Mouse (Mus musculus) heart, embryonic 12.5 days (tissue): ENCODE results near the gene Zfp664. TPM values are rescaled to one million over a fixed set of nuclear protein-coding genes. Genes with fewer than 3 reads are reported as not detected.

Experiments used
- ATAC-seq: fragments of 200-750 bp; cut with Nextera tagmentation; 2 replicates; pipeline ENCODE4 v1.8.0; 2017; ENCODE audit warnings: moderate TSS enrichment, moderate library complexity; ENCODE audit not compliant: insufficient number of reproducible peaks, low FRiP score
- H3K27ac ChIP-seq: fragments of 300-500 bp; sonication (generic); 2 replicates; pipeline ENCODE4 v1.5.1; 2016; ENCODE audit warnings: mild to moderate bottlenecking, moderate library complexity; ENCODE audit not compliant: poor library complexity, severe bottlenecking
- H3K27me3 ChIP-seq: fragments of 300-500 bp; sonication (generic); replicated peaks from 2 replicates; pipeline ENCODE4 v1.6.1; 2016; ENCODE audit warnings: mild to moderate bottlenecking, moderate library complexity
- H3K36me3 ChIP-seq: fragments of 300-500 bp; sonication (generic); 2 replicates; pipeline ENCODE4 v1.6.1; 2016; ENCODE audit warnings: mild to moderate bottlenecking, moderate library complexity
- H3K4me1 ChIP-seq: fragments of 300-500 bp; sonication (generic); replicated peaks from 2 replicates; pipeline ENCODE4 v1.6.1; 2016; ENCODE audit warnings: mild to moderate bottlenecking
- H3K4me2 ChIP-seq: fragments of 300-500 bp; sonication (generic); 2 replicates; pipeline ENCODE4 v1.6.1; 2016; ENCODE audit warnings: mild to moderate bottlenecking, moderate library complexity
- H3K4me3 ChIP-seq: fragments of 300-500 bp; sonication (generic); 2 replicates; pipeline ENCODE4 v1.5.1; 2016; ENCODE audit warnings: mild to moderate bottlenecking
- H3K9ac ChIP-seq: fragments of 300-500 bp; sonication (generic); 2 replicates; pipeline ENCODE4 v1.6.1; 2016; ENCODE audit warnings: mild to moderate bottlenecking, moderate library complexity
- H3K9me3 ChIP-seq: fragments of 300-500 bp; sonication (generic); replicated peaks from 2 replicates; pipeline ENCODE4 v1.6.1; 2016; ENCODE audit warnings: mild to moderate bottlenecking, moderate library complexity
- WGBS: fragments of 180-500 bp; shearing (Covaris S2); methylation state at CpG from one replicate; pipeline ENCODE4 v1.1.7; 2016; 5-methylcytosine and 5-hydroxymethylcytosine counted together
- polyA plus RNA-seq: library from polyadenylated mRNA; unstranded; fragments of >200 nt; fragmentation: Nextera tagmentation; extraction: Ambion mirVana; gene quantifications from 2 replicates; pipeline ENCODE4 v1.2.1, GENCODE M21; 2016

Zfp664 gene
- 55.4 and 62.2 TPM in 2 replicates for polyA plus RNA-seq

DNA sequence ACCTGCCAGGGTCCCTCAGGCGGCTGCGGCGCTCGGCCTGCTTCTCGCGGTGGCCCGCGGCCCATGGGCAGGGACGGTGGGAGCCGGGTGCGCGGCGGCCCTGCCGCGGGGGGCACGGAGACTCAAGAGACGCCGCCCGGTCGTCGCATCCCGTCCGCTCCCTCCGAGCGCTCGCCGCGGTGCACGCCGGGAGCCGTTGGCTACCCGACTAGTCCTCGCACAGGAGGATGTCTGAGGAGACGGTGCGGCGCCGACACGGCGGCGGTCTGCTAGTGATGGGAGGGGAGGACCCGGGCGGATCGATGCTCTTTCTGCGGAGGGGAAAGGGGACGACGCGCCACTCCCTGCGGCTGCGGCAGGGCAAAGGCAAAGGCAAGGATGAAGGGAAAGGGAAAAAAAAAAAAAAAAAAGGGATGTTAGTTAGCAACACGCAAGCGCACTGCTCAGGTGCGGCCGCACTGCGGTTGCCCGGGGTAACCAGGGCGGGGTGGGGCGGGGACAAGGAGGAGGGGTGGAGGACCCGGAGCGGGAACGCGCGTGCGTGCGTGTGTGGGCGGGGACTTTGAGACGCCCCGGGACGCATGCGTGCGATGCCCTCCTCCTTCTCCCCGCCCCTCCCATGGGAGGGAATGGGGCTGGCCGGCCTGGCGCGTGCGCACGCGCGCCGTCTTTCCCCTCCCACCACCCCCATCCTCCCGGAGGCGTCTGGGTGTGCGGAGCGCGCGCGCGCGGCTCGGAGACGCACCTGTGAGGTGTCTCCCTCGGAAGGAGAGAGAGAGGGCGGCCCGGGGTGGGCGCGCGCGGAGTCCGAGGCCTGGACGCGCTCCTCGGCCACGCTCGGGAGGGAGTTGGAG lies at the start of gene Zfp664, which contains the start of gene Ccdc92:
Gene Zfp664 (plus strand): TSS at position 679 of the 854 bp plus-strand sequence.
Gene Ccdc92 (minus strand): TSS at position 412 of the 854 bp plus-strand sequence.
- Histone ChIP-seq H3K9me3 (no peaks in the 10 kb centered on the region), H3K4me3 (peak within 1 kb of the TSS; percentile 97), H3K4me1 (peaks cover 16% of the 10 kb centered on the region), H3K27me3 (peaks cover 38% of the 10 kb centered on the region), H3K27ac (peak within 1 kb of the TSS; percentile 83), H3K36me3 (peaks cover 7% of the 10 kb centered on the region), H3K9ac (peak within 1 kb of the TSS; percentile 92), H3K4me2 (peak within 1 kb of the TSS; percentile 99)
- under 1% methylated on average over 80 of the region's 103 CpGs for WGBS
- peak; percentile 95 for ATAC-seq

GRCm38 (mm10) chr5:124814797-124815196 lies 47.7 kb upstream of the Zfp664 start:
- Histone ChIP-seq H3K9me3 (peaks cover 17% of the 10 kb centered on the region), H3K27ac (no peak overlapping the region), H3K4me1 (no peaks in the 10 kb centered on the region), H3K4me3 (no peak overlapping the region), H3K27me3 (peaks cover 10% of the 10 kb centered on the region; the same call in 1 of the 2 replicates), H3K9ac (no peak overlapping the region), H3K4me2 (no peak overlapping the region), H3K36me3 (no peaks in the 10 kb centered on the region)
- ATAC-seq = no peak
- WGBS = 77% methylated on average over 5 of the region's 5 CpGs

GRCm38 (mm10) chr5:124817050-124817449 lies 45.4 kb upstream of the Zfp664 start:
- Histone ChIP-seq H3K4me1 (no peaks in the 10 kb centered on the region), H3K9ac (no peak overlapping the region), H3K27me3 (peaks cover 13% of the 10 kb centered on the region), H3K4me2 (no peak overlapping the region), H3K27ac (no peak overlapping the region), H3K9me3 (peaks cover 12% of the 10 kb centered on the region; the same call in 1 of the 2 replicates), H3K4me3 (no peak overlapping the region), H3K36me3 (no peaks in the 10 kb centered on the region)
- no peak for ATAC-seq
- WGBS = 78% methylated on average over 15 of the region's 15 CpGs

DNA sequence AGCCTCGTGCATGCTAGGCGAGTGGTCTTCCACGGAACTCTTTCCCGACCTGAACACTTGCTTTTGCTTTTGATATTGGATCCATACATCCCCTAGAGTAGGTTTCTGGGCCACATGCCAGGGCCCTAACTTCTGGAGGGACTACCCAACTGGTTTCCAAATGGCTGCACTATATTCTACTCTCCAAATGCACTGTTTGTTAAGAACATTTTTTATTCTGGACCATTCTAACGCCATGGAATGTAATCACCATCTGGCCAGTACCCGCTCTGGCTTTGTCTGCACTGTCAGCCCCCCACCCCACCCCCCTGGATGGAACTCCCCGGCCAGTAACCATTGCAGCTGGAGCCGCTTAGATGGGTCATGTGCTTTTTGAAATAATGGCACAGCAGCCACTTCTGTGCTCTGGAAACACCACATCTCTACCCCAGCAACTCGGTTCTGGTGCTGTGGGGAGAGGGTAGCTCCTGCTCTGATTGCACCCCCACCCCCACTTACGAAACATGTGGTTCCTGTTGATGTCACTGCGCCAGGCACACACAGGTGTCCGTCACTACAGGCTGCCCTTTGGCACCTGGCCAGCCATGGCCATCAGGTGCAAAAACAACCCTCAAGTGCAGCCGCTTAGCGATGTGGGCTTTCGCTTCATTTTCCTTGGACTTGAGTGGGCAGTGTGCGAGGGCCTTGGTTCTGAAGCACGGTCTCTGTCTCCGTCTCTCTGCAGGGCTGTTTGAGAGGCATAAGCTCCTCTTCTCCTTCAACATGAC lies 40.2 kb upstream of the Zfp664 start:
- Histone ChIP-seq H3K9me3 (peaks cover 12% of the 10 kb centered on the region; the same call in 1 of the 2 replicates), H3K4me1 (no peaks in the 10 kb centered on the region), H3K27me3 (peaks cover 34% of the 10 kb centered on the region), H3K4me3 (no peak overlapping the region), H3K4me2 (no peak overlapping the region), H3K27ac (no peak overlapping the region), H3K36me3 (no peaks in the 10 kb centered on the region), H3K9ac (no peak overlapping the region)
- 79% methylated on average over 18 of the region's 18 CpGs for WGBS
- ATAC-seq = no peak

- no peaks in the 10 kb centered on the region for H3K4me1 ChIP-seq
- H3K9me3 ChIP-seq = no peaks in the 10 kb centered on the region
- H3K27me3 ChIP-seq = peaks cover 90% of the 10 kb centered on the region
- H3K9ac ChIP-seq = no peak overlapping the region
- H3K4me2 ChIP-seq = no peak overlapping the region
- H3K27ac ChIP-seq = no peak overlapping the region
- no peak overlapping the region for H3K4me3 ChIP-seq
- WGBS = 84% methylated on average over 12 of the region's 12 CpGs
- no peaks in the 10 kb centered on the region for H3K36me3 ChIP-seq
- no peak for ATAC-seq
Measured at GRCm38 (mm10) chr5:124830331-124830730, 32.2 kb upstream of the Zfp664 start.

GRCm38 (mm10) chr5:124835218-124835617 lies 27.3 kb upstream of the Zfp664 start:
- Histone ChIP-seq H3K9me3 (no peaks in the 10 kb centered on the region), H3K4me1 (peaks cover 9% of the 10 kb centered on the region), H3K9ac (no peak overlapping the region), H3K4me2 (no peak overlapping the region), H3K36me3 (no peaks in the 10 kb centered on the region), H3K4me3 (no peak overlapping the region), H3K27ac (no peak overlapping the region), H3K27me3 (peaks cover 92% of the 10 kb centered on the region)
- no peak for ATAC-seq
- WGBS = 86% methylated on average over 15 of the region's 15 CpGs

DNA sequence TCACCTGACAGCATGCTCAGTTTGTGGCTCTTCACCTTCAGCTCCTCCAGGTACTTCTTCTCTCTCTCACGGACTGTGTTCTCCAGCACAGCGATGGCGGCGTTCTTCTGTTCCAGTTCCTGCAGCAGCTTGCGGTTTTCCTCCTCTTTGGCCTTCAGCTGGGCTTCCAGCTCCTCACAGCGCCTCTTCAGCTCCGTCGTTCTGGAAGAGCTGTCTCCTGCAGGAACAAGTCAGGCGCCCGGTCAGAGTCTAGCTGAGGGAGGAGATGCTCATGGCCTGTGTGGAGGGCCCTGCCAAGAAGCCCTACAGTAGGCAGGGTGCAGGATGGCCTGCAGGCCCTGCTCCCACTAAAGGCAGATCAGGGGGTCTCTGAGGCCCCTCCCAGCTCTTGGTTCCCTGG lies 26.4 kb upstream of the Zfp664 start:
- Histone ChIP-seq H3K4me3 (no peak overlapping the region), H3K4me1 (peaks cover 18% of the 10 kb centered on the region), H3K27me3 (peaks cover 87% of the 10 kb centered on the region), H3K9ac (no peak overlapping the region), H3K9me3 (no peaks in the 10 kb centered on the region), H3K4me2 (no peak overlapping the region), H3K36me3 (no peaks in the 10 kb centered on the region), H3K27ac (no peak overlapping the region)
- ATAC-seq = no peak
- 81% methylated on average over 10 of the region's 10 CpGs for WGBS

- no peak for ATAC-seq
- H3K4me2 ChIP-seq = no peak overlapping the region
- no peak overlapping the region for H3K9ac ChIP-seq
- peaks cover 20% of the 10 kb centered on the region for H3K4me1 ChIP-seq
- H3K36me3 ChIP-seq = no peaks in the 10 kb centered on the region
- no peak overlapping the region for H3K4me3 ChIP-seq
- no peak overlapping the region for H3K27ac ChIP-seq
- WGBS = 67% methylated on average over 4 of the region's 4 CpGs
- peaks cover 89% of the 10 kb centered on the region for H3K27me3 ChIP-seq
- H3K9me3 ChIP-seq = no peaks in the 10 kb centered on the region
Measured at GRCm38 (mm10) chr5:124836621-124837020, 25.9 kb upstream of the Zfp664 start.

GRCm38 (mm10) chr5:124840202-124840601 lies 22.3 kb upstream of the Zfp664 start:
- Histone ChIP-seq H3K27me3 (peaks cover 84% of the 10 kb centered on the region), H3K36me3 (no peaks in the 10 kb centered on the region), H3K4me1 (peaks cover 33% of the 10 kb centered on the region), H3K9me3 (no peaks in the 10 kb centered on the region), H3K27ac (no peak overlapping the region), H3K4me3 (no peak overlapping the region), H3K4me2 (peak overlapping the region; percentile 38), H3K9ac (no peak overlapping the region)
- peak; percentile 20 for ATAC-seq
- WGBS = 26% methylated on average over 7 of the region's 7 CpGs

DNA sequence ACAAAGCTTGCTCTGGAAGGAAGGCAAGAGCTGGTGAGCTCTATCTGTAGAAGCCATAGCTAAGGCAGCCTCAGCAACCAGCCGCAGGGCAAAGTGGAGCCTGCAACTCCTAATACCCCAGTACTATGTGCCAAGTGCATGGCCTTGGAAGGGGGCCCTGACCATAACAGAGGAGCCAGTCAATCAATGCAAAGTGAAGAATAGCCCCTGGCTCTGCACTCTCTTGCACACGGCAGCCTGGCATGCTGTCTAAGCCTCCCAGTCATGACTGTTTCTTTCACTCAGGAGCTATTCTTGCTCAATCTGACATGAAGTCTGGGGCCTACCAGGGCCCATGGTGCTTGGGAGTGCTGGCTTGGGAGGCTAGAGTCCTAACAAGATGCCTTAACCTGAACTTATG lies 21.8 kb upstream of the Zfp664 start:
- Histone ChIP-seq H3K27me3 (peaks cover 82% of the 10 kb centered on the region), H3K4me3 (no peak overlapping the region), H3K4me1 (peaks cover 38% of the 10 kb centered on the region), H3K9ac (no peak overlapping the region), H3K36me3 (no peaks in the 10 kb centered on the region), H3K4me2 (peak overlapping the region; percentile 38), H3K27ac (no peak overlapping the region), H3K9me3 (no peaks in the 10 kb centered on the region)
- no peak for ATAC-seq
- 53% methylated on average over 2 of the region's 2 CpGs for WGBS

DNA sequence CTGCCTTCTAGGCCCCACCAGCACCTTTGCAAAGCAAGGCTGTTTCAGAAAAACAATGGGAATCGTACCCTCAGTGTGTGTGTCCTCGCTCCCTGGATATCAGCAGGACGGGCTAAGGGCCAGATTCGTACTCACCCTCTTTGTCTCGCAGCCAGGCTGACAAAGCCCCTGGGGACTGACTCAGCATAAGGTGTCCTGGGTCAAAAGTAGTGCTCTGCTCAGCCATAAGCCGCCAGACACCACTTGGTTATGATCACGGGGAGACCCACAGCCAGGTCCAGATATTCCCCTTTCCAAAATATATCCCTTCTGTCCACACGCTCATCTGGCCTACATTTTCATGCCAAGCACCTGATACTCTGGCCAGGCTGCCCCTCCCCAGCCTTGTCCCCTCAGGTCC lies 19.1 kb upstream of the Zfp664 start:
- Histone ChIP-seq H3K4me2 (no peak overlapping the region), H3K9me3 (no peaks in the 10 kb centered on the region), H3K4me3 (no peak overlapping the region), H3K27me3 (peaks cover 74% of the 10 kb centered on the region), H3K27ac (no peak overlapping the region), H3K4me1 (peaks cover 38% of the 10 kb centered on the region), H3K36me3 (no peaks in the 10 kb centered on the region), H3K9ac (no peak overlapping the region)
- ATAC-seq = no peak
- 65% methylated on average over 8 of the region's 8 CpGs for WGBS
